Mouse (Mus musculus) inflammation-experienced regulatory T-cells, adult 6 months (primary cell): ENCODE data around the gene Fastkd1. TPM values are rescaled to one million over a fixed set of nuclear protein-coding genes. Genes with fewer than 3 reads are reported as not detected.
"Not testable (repeated sequence)": the region's sequence is repeated elsewhere in the genome, so short reads cannot be mapped to it uniquely, and the experiment has no call there.

Source experiments
- ATAC-seq: one replicate; pipeline ENCODE4 v1.8.0; 2017
- polyA plus RNA-seq, 3 experiments: library from polyadenylated mRNA; unstranded; fragments of 100-300 nt; shearing (Covaris generic); gene quantifications; one replicate each; pipeline ENCODE4 v1.2.1; 2017

The Fastkd1 gene
- polyA plus RNA-seq = 10 to 100 TPM in 2 of 3 experiments, 1 to 10 TPM in 1; 9.4 to 11.3 (median 11.1) TPM

DNA sequence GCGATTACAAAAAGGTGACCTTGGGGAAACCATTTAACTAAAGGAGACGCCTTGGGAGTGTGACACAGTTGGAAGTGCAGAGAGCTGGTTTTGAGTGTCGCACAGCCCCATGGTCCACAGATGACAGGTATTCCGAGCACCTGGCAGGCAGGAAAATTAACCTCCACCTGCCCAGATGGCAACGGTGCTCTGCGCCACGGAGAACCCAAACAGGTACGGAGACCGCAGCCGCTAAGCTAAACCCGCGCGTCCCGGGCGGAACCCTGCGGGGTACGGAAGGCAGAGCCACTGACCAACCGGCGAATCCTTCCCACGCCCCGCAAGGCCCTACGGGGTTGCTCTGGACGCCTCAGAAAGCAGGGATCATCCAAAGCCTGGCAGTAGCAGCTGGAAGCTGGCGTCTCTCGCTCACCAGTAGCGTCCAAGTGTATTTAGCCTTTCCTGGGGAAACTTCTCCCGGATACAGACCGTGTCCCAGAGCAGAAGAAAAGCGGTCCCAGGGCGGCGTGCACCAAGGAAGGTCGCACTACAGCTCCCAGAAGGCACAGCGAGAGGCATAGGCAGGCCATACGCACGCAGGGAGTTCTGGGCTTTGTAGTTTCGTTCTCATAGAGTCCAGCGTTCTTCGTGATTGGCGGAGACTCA, at the start of gene Fastkd1:
TSS of gene Fastkd1 (minus strand) at position 536 of the 645 bp plus-strand sequence.
- peak; percentile 100 for ATAC-seq

- no peak for ATAC-seq
Measured at GRCm38 (mm10) chr2:69760980-69761379, 47.7 kb upstream of the Fastkd1 start.

- ATAC-seq = no peak
Measured at GRCm38 (mm10) chr2:69745091-69745490, 31.8 kb upstream of the Fastkd1 start.

- ATAC-seq = peak; percentile 17
Measured at GRCm38 (mm10) chr2:69723519-69723825, 10.2 kb upstream of the Fastkd1 start.

- ATAC-seq = peak; percentile 84
Measured at GRCm38 (mm10) chr2:69722650-69723518, 9.6 kb upstream of the Fastkd1 start.

- ATAC-seq = no peak
Measured at GRCm38 (mm10) chr2:69722273-69722649, 8.9 kb upstream of the Fastkd1 start, which contains the start of gene Ppig. Gene Ppig, plus strand, starts transcription at chr2:69722545.

GRCm38 (mm10) chr2:69719121-69719520, 5.8 kb upstream of the Fastkd1 start:
- no peak for ATAC-seq

DNA sequence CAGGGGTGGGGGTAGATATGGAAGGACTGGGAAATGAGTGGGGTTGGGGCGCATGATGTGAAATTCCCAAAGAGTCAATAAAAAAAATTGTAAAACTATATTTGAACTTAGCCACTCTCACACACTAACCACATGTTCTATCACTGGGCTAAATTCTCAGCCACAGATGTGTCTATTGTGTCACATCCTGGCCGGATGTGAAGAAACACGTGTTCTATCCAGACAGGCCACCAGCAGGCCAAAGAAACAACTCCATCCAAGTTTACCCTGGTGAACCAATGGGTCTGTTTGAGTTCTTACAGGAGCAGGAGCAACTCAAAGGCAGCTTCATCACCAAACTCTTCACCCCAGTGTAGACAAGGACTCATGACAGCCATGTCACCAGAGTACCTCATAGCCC, 3.2 kb upstream of the Fastkd1 start:
- no peak for ATAC-seq

- ATAC-seq = no peak
Measured at GRCm38 (mm10) chr2:69714126-69714525, 810 bp upstream of the Fastkd1 start.

GRCm38 (mm10) chr2:69713626-69714014, 304 bp upstream of the Fastkd1 start:
- ATAC-seq = no peak

- peak; percentile 20 for ATAC-seq
Measured at GRCm38 (mm10) chr2:69712171-69712570, 1.1 kb downstream of the Fastkd1 start.

- no peak for ATAC-seq
Measured at GRCm38 (mm10) chr2:69700446-69700845, 12.9 kb downstream of the Fastkd1 start.

GRCm38 (mm10) chr2:69693501-69693900, 19.8 kb downstream of the Fastkd1 start:
- ATAC-seq = no peak

- ATAC-seq = no peak
Measured at GRCm38 (mm10) chr2:69690843-69691242, 22.5 kb downstream of the Fastkd1 start.

GRCm38 (mm10) chr2:69690214-69690613, 23.1 kb downstream of the Fastkd1 start:
- ATAC-seq = no peak

- no peak for ATAC-seq
Measured at GRCm38 (mm10) chr2:69684488-69684887, 28.8 kb downstream of the Fastkd1 start.

GRCm38 (mm10) chr2:69683036-69683805, 30.1 kb downstream of the Fastkd1 start:
- no peak for ATAC-seq

GRCm38 (mm10) chr2:69681931-69682330, 31.4 kb downstream of the Fastkd1 start:
- ATAC-seq = no peak

DNA sequence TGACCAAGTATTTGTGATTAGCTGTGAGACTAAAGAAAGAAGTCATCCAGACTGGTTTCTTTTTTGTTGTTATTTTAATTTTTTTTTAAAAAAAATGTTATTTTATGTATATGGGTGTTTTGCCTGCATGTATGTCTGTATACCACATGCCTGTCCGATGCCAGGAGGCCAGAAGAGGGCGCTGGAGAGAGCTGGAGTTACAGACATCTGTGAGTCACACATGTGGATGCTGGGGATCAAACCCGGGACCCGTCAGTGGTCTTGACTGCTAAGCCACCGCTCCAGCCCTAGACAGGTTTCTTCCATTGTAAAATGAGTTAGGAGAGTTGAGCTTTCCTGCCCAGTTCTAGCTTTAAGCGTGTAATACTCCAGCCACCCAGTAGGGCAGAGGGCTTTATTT, 33.3 kb downstream of the Fastkd1 start:
- ATAC-seq = no peak

DNA sequence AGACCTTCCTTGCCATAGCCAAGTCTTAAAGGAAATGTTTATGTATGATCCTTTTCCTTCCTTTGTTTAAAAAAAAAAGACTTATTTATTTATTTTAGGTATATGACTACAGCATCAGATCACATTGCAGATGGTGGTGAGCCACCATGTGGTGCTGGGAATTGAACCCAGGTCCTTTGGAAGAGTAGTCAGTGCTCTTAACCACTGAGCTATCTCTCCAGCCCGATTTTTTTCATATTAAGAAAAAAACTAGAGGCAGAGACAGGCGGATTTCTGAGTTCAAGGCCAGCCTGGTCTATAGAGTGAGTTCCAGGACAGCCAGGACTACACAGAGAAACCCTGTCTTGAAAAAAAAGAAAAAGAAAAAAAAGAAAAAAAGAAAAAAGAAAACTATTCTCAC, 36.1 kb downstream of the Fastkd1 start:
- ATAC-seq = not testable (repeated sequence)

- ATAC-seq = no peak
Measured at GRCm38 (mm10) chr2:69676713-69677112, 36.6 kb downstream of the Fastkd1 start.

DNA sequence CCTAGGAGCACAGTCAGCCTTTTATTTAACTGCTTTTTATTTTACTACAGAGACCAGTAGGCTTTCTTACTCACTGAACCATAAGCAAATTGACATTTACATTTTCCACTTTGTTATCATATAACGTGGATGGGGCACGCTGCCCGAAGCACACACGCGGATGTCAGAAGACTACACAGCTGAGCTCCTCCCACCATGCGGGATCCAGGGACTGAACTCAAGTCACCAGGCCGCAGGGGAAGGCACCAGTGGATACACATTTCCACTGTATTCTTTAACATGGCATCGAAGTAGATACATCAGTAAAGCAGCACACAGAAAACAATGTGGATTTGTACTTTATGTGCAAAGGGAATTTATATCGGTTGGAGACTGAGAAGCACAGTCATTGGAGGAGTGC, 38.0 kb downstream of the Fastkd1 start:
- ATAC-seq = no peak

GRCm38 (mm10) chr2:69673723-69674122, 39.6 kb downstream of the Fastkd1 start:
- ATAC-seq = no peak
